Comparison of ENCODE assay signal across 7 mouse cellular contexts in the genomic region with DNA sequence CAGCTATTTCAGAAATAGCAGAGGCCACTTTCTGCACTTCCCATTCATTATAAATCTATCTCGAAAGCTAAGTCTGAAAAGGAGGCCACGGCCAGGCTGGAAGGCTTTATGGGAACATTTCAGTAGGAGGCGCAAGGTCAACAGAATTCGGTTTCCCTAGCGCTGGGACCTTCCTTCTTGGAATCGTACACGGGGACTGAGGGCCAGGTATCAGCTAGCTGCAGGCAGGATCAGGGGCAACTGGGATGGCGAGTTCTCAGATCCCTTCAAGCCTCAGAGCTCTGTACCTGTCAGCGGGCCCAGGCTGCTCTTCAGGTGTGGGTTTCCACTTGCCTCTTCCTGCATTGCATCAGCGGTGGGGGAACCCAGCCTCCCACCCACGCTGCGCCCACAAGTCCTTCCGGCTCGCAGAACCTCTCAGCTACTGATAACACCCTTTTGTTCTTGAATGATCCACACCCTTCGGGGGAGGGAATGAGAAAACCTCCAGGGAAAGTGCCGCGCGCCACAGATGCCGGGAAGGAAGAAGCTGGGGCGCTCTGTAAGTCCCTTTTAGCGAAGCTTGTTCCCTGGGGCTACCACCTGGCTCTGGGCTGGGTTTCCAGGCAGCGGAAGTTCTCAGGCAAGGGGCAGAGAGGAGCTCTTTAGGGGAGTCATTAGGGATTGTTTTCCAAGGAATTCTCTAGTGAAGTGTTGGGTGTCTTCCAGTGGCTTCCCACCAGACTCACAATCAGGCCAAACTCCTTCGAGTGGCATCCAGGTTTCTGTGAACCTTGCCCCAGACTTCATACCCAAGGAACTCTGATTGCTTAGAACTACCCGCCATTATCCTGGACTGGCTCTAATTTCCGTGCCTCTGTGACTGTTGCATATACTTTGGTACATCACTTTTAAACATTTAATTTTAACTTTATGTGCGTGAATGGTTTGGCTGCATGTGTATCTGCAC. TPM values are rescaled to one million over a fixed set of nuclear protein-coding genes. Genes with fewer than 3 reads are reported as not detected.
DNase-seq lines count a peak whose midpoint lies in the region; ATAC-seq lines count a peak whose summit lies in the region.

A gene (plus strand): TSS at position 455 of the 949 bp plus-strand sequence.

- no peak; the same call in 1 of the 2 replicates for ATAC-seq in hindbrain, embryonic 15.5 days (ENCODE audit: low FRiP score, low read depth)

- no peaks in the 10 kb centered on the region for H3K36me3 ChIP-seq in hindbrain, embryonic 15.5 days
- peaks cover 13% of the 10 kb centered on the region for H3K36me3 ChIP-seq in megakaryocyte, embryonic 14.5 days (replicated peaks; ENCODE audit: low read length)

- no peaks in the 10 kb centered on the region; the same call in 1 of the 2 replicates for H3K27me3 ChIP-seq in hindbrain, embryonic 15.5 days
- no peaks in the 10 kb centered on the region for H3K27me3 ChIP-seq in megakaryocyte, embryonic 14.5 days (replicated peaks)

- DNase-seq in adrenal gland, adult (ENCODE audit: inconsistent age in 2 of 2, low spot score in 1 of 2) = peak; percentile 76 to 92
- DNase-seq in cerebellum, postnatal 14 days = peak; percentile 59 to 67
- DNase-seq in gastrocnemius, adult 8-10 months (ENCODE audit: low spot score in 2 of 2) = peak in 1 of 2 experiments; percentile 20
- peak in 1 of 2 experiments; percentile 27 for DNase-seq in left cerebral cortex, postnatal 14 days (ENCODE audit: low spot score in 2 of 2)
- peak; percentile 22 for DNase-seq in right cerebral cortex, postnatal 4 days

- peak within 1 kb of the TSS; percentile 34 for H3K4me3 ChIP-seq in hindbrain, embryonic 15.5 days
- peak within 1 kb of the TSS; percentile 91 for H3K4me3 ChIP-seq in megakaryocyte, embryonic 14.5 days (replicated peaks)

- peak within 1 kb of the TSS; percentile 66 for H3K4me2 ChIP-seq in hindbrain, embryonic 15.5 days

- H3K9ac ChIP-seq in hindbrain, embryonic 15.5 days = peak within 1 kb of the TSS; percentile 39

- intact Hi-C loops in left cerebral cortex, postnatal 14 days (cut with DNase I) = loop anchor here (5.0 to 10.0 kb wide), 2 partner anchors 101 to 538 kb away; a partner anchor contains a TSS

- no peaks in the 10 kb centered on the region for H3K9me3 ChIP-seq in hindbrain, embryonic 15.5 days
- H3K9me3 ChIP-seq in megakaryocyte, embryonic 14.5 days = no peaks in the 10 kb centered on the region

- H3K27ac ChIP-seq in hindbrain, embryonic 15.5 days (replicated peaks) = no peak within 1 kb of the TSS

- WGBS in hindbrain, embryonic 15.5 days = 8% methylated on average over 26 of the region's 26 CpGs

- H3K4me1 ChIP-seq in hindbrain, embryonic 15.5 days (replicated peaks) = peaks cover 9% of the 10 kb centered on the region
- peaks cover 75% of the 10 kb centered on the region for H3K4me1 ChIP-seq in megakaryocyte, embryonic 14.5 days

RNA-seq across cellular contexts. Expression of the gene that starts here (rescaled TPM):
- 100 to 1,000 TPM; 256 to 270 (median 258) TPM for total RNA-seq in gastrocnemius, adult 8-10 months (2022)
- 213 and 230 TPM in 2 replicates for polyA plus RNA-seq in hindbrain, embryonic 15.5 days (2015; fragmentation: Nextera tagmentation; extraction: Ambion mirVana)
- total RNA-seq in left cerebral cortex, postnatal 14 days (2021) = 100 to 1,000 TPM; 113 to 114 TPM
- 6.0 TPM in 1 of 2 replicates, not detected in the other for polyA plus RNA-seq in megakaryocyte, embryonic 14.5 days (2012; ENCODE audit: insufficient read depth, low replicate concordance)

Comparison
In these comparisons a context has a peak if more than half of its experiments do, and no peak if none do; other contexts are left out.
1. RNA of the gene that starts here (polyA plus RNA-seq): 213 to 230 TPM in hindbrain, embryonic 15.5 days; 6.0 TPM in megakaryocyte, embryonic 14.5 days; every median in the first group is over 10 times any median in the second.